Mouse (Mus musculus) testis, adult 2 months (tissue): ENCODE measurements around the gene Rtca. TPM values are rescaled to one million over a fixed set of nuclear protein-coding genes. Genes with fewer than 3 reads are reported as not detected.

Experiments
- H3K27ac ChIP-seq: fragments of 200-500 bp; 2 replicates; pipeline ENCODE4 v1.5.1; 2012; ENCODE audit warnings: low read depth, low read length; ENCODE audit not compliant: control insufficient read depth, insufficient read depth
- H3K27me3 ChIP-seq: fragments of 200-500 bp; 2 replicates; pipeline ENCODE4 v1.6.1; 2012; ENCODE audit warnings: mild to moderate bottlenecking, low read length, moderate library complexity; ENCODE audit not compliant: control insufficient read depth, insufficient read depth
- H3K36me3 ChIP-seq: fragments of 200-500 bp; 2 replicates; pipeline ENCODE4 v1.6.1; 2012; ENCODE audit warnings: mild to moderate bottlenecking, low read length; ENCODE audit not compliant: control insufficient read depth, insufficient read depth
- H3K4me1 ChIP-seq: fragments of 200-500 bp; 2 replicates; pipeline ENCODE4 v1.6.1; 2012; ENCODE audit warnings: low read length; ENCODE audit not compliant: control insufficient read depth, insufficient read depth
- H3K4me3 ChIP-seq: fragments of 200-500 bp; 2 replicates; pipeline ENCODE4 v1.5.1; 2012; ENCODE audit warnings: low read depth, mild to moderate bottlenecking, low read length, moderate library complexity, mixed read lengths; ENCODE audit not compliant: control insufficient read depth
- CTCF ChIP-seq: fragments of 200-500 bp; IDR thresholded peaks from 2 replicates; pipeline ENCODE4 v1.5.1; 2012; ENCODE audit warnings: low read depth, mild to moderate bottlenecking, inconsistent platforms, low read length, moderate library complexity; ENCODE audit not compliant: control insufficient read depth, insufficient read depth, insufficient replicate concordance
- POLR2A ChIP-seq: fragments of 200-500 bp; IDR thresholded peaks from 2 replicates; pipeline ENCODE4 v1.6.1; 2012; ENCODE audit warnings: low read depth, mild to moderate bottlenecking, inconsistent platforms, low read length, moderate library complexity; ENCODE audit not compliant: control insufficient read depth
- polyA plus RNA-seq: library from polyadenylated mRNA; depleted of rRNA; stranded (reverse); fragments of >200 nt; gene quantifications from 2 replicates; pipeline ENCODE4 v1.2.3, GENCODE M21; 2012

Rtca gene
- polyA plus RNA-seq, 1 experiment = 100 TPM

DNA sequence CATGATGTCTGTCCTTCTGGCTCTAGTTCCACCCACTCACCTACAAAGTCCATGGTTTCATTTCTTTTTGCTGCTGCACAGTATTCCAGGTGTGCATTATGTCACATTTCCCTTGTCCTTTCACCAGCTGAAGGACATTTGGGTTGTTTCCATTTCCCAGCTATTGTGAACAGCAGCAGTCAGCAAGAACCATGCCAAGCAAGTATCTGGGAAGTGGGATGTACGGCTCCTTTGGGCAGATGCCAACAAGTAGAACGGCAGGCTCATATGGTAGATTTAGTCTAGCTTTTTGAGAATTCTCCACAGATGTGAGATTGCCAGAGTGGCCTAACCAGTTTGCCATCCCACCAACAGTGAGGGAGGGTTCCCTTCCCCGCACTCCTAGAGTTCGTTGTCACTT lies 22.8 kb upstream of the Rtca start:
- TF ChIP-seq CTCF = no peak
- TF ChIP-seq POLR2A = no peak
- Histone ChIP-seq H3K4me3 (no peak overlapping the region), H3K4me1 (no peaks in the 10 kb centered on the region)

DNA sequence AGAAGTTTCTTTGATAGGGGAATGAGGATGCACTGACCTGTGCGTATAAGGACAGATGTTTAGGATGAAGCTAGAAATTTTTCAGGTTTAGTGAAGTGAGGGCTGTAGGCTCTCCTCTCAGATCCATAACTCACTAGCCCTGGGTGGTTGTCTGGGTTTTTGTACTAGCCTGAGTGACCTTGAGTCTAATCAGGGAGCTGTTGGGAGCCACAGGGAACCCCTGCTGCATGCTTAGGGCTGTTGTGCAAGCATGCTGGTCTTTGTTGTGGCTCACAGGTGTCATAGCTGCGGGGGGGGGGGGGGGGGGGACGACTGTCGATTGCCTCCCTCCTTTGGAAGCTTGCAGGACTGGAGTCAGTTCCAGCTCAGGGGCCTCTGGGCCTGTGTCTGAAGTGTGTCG lies 21.7 kb upstream of the Rtca start:
- no peak for TF ChIP-seq POLR2A
- TF ChIP-seq CTCF = no peak
- H3K4me3 ChIP-seq = no peak overlapping the region
- H3K27me3 ChIP-seq = no peaks in the 10 kb centered on the region
- no peaks in the 10 kb centered on the region for H3K36me3 ChIP-seq
- H3K27ac ChIP-seq = no peak overlapping the region
- no peaks in the 10 kb centered on the region for H3K4me1 ChIP-seq

More for the DNA sequence above, 22.8 kb upstream of the Rtca start:
- H3K36me3 ChIP-seq = no peaks in the 10 kb centered on the region; the same call in 1 of the 2 replicates
- no peak overlapping the region for H3K27ac ChIP-seq
- no peaks in the 10 kb centered on the region for H3K27me3 ChIP-seq

DNA sequence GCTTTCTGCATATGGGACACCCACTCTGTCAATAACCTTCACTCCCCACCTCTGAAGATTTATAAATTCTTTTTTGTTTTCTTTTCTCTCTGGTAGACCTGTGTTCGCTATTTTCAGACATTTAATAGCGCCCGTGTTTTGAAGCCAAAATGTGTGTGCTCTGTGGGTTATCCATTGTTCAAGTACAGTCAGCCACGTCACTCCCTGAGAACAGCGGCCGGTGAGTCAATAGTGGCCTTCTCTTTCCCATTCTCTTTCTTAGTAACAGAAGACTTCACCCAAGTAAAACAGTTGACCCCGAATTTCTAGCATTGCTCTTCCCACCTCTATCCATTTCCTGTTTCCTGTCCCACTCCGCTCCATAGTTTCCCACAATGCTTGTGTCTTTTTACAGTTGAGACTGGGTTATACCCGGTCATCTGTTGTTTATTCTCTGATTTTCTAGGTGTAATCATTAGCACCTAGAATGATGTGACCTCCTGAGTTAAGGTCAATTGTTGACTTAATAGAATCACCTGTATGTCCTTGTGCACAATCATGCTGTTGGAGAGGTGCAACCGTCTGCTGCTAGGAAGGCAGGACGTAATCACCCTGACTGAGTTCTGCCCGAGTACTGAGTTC lies 12.2 kb upstream of the Rtca start:
- Histone ChIP-seq H3K4me1 (no peaks in the 10 kb centered on the region), H3K27ac (no peak overlapping the region), H3K4me3 (no peak overlapping the region), H3K36me3 (no peaks in the 10 kb centered on the region), H3K27me3 (no peaks in the 10 kb centered on the region)
- TF ChIP-seq CTCF (no peak), POLR2A (no peak)

DNA sequence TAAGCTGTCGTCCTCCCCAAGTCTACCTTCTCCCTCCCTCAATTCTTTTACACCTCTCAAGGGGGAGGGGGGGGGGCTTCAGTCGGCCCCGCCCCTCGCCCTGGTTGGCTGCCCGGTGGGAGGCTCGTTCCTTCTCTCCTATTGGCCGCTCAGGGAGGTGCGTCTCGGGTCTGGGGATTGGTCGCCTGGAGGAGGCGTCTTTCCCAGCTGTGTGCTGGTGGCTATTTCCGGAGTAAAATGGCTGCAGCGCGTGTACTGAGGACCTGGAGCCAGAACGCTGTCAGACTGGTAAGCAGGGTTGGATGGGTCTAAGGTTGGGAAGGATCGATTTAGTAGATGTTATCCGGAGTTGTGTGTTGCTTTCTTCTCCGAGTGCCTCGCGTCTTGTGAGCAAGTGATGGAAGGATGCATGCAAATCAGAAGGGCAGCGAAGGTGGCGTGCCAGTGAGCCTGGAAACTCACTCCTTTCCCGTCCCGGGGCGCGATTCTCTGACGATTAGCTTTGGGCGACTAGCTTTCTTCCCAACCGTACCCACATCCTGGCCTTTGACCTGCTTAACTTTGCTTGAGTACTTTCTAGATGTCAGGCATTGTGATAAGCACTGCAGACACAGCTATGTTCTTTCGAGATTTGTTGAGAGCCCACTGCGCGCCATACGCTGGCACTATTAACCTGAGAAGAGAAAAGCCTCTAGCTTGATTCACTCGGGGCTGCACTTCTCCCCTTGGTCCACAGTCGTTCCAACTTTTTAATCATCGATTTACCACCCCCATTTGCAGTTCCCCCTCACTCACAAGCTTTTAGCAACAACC lies 5.1 kb upstream of the Rtca start, which contains the start of gene Dbt:
Dbt (plus strand) TSS at position 167 of the 813 bp plus-strand sequence.
- TF ChIP-seq CTCF (no peak), POLR2A (peak; percentile 56)
- peak within 1 kb of the TSS; percentile 15; the same call in 1 of the 2 replicates for H3K27ac ChIP-seq
- H3K36me3 ChIP-seq = no peaks in the 10 kb centered on the region
- H3K4me3 ChIP-seq = peak within 1 kb of the TSS; percentile 91
- H3K27me3 ChIP-seq = no peaks in the 10 kb centered on the region
- no peaks in the 10 kb centered on the region; the same call in 1 of the 2 replicates for H3K4me1 ChIP-seq

DNA sequence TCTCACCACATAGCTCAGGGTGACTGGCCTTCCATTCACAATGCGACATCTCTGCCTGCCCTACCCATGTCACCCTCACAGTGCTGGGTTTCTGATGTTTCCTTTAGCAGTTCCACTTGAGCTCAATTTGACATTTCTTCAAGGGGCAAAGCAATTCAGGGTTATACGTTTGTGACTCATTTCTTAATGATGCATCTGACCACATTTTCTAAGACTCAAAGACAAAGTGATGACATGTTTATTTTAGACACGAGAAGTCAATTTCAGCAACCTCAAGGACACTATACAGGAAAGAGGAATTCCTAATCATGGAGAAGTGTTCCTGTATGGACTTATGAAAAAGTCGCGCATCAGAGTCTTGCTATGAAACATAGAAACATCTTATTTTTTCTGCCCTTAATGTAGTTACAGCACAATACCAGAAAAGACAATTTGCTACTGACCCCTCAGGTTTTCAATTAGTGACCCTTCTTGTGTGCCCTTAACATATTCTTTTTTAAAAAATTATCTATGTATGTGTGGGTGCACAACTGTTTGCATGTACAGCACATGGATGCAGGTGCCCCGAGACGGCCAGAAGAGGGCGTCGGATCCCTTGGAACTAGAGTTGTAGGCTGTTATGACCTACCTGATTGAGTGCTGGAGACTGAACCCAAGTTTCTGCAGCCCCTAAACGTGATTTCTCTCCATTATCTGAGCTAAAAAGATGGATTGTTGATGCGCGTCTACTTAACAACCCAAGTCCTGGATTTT lies 4.3 kb upstream of the Rtca start:
- TF ChIP-seq CTCF = peak; percentile 52; the same call in 1 of the 2 replicates
- TF ChIP-seq POLR2A = no peak
- H3K27me3 ChIP-seq = no peaks in the 10 kb centered on the region
- H3K4me3 ChIP-seq = peak overlapping the region; percentile 91
- no peaks in the 10 kb centered on the region for H3K36me3 ChIP-seq
- no peak overlapping the region for H3K27ac ChIP-seq
- no peaks in the 10 kb centered on the region; the same call in 1 of the 2 replicates for H3K4me1 ChIP-seq

DNA sequence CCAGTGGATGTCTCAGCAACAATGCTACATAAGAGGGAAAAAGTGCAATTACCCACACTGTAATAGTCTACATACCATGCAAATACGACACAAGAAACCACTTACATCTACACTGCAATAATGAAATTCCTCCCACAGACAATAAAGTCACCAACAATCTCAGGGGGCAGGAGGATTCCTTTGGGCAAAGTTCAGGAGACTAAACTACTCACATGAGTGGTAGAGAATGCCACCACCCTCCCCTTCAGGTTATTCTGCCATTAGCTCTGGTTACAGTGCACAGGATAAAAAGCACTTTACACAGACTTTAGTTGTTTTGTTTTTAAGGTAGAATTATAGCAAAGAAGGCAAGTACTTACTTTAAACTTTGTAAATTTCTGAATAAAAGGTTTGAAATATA lies 12.3 kb downstream of the Rtca start:
- TF ChIP-seq POLR2A = no peak
- TF ChIP-seq CTCF = no peak
- no peak overlapping the region for H3K27ac ChIP-seq
- no peaks in the 10 kb centered on the region for H3K27me3 ChIP-seq
- H3K36me3 ChIP-seq = peaks cover 5% of the 10 kb centered on the region
- H3K4me3 ChIP-seq = no peak overlapping the region
- no peaks in the 10 kb centered on the region for H3K4me1 ChIP-seq

DNA sequence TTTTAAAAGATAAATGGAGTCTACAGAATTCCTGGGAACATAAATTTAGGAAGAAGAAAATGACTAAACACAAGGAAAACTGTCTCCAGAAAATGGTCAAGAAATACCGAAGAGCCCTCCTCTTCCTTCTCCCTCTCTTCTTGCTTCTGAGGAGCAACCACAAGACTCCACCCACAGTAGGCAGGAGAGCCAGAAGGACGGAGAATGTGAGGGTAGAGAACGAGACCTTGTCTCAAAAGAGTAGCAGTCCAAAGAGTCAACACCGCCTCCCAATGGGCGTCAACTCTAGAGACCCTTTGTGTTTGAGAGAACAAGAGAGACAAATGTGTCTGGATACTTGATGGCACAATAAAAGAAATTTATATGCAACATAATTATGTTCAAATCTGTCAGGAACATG lies 14.3 kb downstream of the Rtca start:
- TF ChIP-seq CTCF (no peak), POLR2A (no peak)
- Histone ChIP-seq H3K27me3 (no peaks in the 10 kb centered on the region), H3K36me3 (peaks cover 4% of the 10 kb centered on the region), H3K4me1 (no peaks in the 10 kb centered on the region), H3K27ac (no peak overlapping the region), H3K4me3 (no peak overlapping the region)
